Mouse (Mus musculus) heart, adult 8-10 months (tissue): ENCODE data around the gene Ikzf1. TPM values are rescaled to one million over a fixed set of nuclear protein-coding genes. Genes with fewer than 3 reads are reported as not detected.

Source experiments
- DNase-seq: peaks from one replicate; pipeline ENCODE4 v3.0.0; 2022; ENCODE audit warnings: low spot score
- total RNA-seq, 4 experiments: library from RNA; stranded (reverse); gene quantifications; 2 replicates each; pipeline ENCODE4 v1.2.4; 2022

Gene Ikzf1
- total RNA-seq, result 1 to 10 TPM in 3 of 4 experiments, under 1 TPM in 1; 0.92 to 1.7 (median 1.4) TPM

DNA sequence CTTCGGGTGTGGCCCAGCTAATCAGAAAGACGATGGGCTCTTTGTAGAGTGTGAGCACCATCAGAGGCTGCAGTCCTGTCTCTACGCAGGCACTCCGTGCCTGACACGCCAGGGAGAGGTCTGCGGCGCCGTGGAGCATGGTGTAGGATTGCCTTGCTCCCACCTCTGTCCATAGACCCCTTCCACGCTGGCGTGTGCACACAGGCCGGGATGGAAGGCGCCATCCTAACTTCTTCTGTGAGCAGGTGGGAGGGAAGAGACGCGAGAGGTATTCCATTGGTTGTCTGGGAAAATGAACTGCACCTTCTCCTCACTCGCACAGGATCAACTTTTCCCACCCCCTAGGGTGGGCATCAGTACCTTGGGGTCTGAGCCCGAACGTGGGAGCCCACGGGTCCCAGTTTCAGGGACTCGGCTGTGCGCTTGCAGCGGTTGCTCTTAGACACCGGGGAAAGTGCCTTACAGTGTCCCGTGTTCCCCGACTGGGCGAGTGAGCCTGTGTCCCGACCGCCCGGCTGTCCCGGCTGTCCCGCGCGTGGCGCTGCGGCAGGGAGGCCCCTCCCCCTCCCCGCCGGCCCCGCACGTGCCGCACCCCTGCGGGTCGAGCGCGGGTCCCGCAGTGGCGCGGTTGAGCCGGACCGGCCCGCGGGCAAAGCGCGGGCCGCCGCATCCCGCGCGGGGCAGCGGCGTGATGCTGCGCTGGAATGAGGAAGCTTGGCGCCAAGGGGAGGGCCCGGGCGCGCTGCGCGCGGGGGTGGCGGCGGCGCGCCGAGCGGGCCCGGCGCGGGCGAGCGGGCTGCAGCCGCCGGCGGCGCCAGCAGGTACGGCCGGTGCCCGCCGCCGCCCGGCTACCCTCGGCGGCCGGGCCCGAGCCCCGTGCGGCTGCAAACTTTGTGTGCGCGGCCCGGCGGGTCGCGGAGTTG, at the start of gene Ikzf1:
Ikzf1 (plus strand) TSS at position 74 of the 923 bp plus-strand sequence.
- DNase-seq, result no peak

DNA sequence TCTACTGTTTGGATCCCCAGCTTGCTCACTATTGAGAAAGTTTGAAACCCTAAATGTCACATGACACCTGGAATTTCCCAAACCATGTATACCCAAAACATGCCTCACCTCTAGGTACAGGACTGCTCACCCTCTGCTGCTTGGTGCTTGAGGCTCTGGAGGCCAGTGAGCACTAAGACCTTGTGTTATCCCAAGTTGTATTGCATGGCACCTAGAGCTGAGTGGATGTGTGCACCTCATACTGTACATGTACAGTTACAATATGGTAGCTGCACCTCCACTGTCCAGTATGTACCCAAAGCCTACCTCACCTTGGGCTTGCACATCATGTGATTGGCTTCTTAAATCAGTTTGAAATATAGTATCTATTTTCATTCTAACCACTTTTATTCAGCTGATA, 40.5 kb upstream of the Ikzf1 start:
- no peak for DNase-seq

DNA sequence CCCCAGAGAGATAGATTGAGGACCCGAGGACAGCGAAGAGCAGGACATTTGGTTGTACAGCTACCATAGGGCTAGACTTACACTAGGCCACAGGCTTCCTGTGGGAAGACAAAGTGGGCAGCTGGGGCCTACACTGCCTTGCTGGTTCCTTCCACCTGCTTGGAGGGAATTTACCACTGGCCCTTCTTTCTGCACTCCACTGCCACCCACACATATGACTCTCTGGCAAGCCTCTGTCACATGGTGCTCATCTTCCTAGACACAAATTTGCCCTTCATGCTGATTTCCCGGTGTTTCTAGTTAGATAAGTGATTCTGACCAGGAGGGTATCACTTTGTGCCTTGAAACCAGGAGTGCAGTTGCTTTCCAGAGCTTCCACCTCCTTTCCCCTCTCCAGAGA, 28.4 kb upstream of the Ikzf1 start:
- no peak for DNase-seq

DNA sequence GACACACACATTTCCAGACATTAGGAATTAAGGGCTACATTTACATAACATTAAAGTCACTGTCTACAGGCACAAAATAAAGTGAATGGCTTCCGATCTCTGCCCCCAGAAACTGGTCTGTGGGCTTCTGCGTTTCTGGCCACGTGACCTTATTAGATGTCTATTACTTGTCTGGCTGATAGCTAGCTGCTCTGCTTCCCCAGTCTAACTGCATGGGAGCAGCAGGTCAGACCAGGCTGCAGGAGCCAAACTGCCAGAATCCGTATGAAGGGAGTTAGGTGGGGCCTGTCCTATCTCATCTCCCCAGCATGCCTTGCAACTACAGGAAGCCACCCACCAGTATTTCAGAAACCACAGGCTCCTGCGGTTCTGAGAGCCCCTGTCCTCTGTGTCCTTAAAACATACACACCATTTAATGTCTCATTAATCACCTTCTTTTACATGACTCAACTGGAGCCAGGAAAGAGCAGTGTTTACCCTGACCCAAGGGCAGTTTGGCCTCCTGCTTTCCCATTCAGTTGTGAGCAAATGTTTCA, 27.7 kb upstream of the Ikzf1 start:
- DNase-seq, result no peak

DNA sequence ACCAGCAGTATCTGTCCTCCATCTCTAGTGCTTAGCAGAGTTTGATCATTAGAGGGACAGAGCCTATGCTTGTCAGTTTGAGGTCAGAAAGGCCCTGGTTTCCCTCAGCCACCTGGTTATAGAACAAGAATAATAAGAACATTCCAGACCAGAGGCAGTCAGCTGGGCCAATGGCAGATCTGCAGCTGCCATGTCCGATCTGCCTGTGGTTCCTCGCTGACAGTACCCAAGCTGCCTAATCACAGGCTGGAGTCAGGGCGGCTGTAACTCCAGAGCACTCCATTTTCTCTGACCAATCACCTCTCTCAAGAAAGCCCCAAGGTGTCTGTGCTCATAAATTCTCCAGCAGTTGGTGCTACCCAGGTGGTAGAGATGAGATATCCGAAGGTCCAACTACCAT, 27.2 kb upstream of the Ikzf1 start:
- DNase-seq, result no peak

DNA sequence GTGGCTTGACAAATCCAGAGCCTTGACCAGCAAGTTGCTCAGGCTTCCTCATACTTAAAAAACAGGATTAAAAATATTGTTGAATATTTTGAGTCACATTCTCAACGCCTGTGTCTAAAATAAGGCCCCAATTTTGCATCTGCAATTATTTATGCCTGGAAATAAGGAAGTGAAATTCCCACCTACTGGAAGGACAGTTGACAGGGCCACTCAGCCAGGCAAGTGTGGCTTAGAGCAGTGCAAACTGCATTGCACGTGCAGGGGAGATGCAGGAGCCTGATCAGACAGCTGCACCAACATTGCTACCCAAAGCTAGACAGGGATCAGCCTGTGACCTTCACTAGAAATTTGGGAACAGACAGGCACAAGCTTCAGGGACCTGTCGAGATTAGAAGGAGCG, 26.0 kb upstream of the Ikzf1 start:
- DNase-seq, result no peak

DNA sequence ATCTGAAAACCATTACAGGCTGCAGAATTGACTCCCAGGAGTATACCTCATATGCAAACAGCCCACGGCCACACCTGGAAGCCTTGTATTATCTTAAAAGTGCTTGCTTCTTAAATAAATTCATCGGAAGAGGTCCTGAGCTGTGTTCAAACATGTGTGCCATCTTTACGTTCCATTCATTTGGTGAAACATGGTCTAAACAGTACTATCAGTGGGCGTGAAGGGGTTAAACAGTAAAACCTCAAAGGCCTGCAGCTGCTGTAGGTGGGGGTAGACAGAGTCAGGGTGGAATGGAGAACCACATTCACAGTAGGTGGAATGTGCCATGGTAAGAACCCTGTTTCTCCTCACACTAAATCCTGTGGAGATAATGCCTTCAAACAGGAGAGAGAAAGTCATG, 24.2 kb upstream of the Ikzf1 start:
- no peak for DNase-seq

DNA sequence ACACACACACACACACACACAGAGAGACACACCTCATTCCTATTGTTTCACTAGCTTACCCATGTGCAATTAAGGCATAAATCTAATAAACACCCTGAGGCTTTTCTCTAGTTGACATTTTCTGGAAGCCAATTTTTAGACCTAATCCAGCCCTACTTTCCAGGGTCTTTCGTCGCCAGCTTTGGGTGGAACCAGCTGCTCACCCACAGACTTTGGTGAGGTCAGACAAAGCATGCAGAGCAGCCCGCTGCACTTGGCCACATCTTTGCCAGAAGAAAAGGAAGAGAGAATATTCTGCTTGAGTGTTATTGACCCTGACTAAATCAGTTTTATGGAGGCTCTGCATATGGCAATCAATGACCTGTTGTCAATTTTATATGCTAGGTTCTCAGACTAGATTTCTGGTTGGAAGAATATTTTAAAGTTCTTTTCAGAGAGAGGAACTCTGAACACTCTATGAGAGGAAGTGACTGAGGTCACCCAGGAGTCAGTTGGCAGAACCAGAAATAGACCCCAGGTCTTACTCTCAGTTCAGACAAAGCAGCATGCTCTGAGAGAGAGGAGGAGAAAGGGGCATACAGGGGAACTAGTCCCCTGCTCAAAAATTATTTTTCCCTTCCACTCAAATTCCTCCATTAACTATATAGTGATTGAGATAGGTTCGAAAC, 17.4 kb upstream of the Ikzf1 start:
- DNase-seq, result no peak

DNA sequence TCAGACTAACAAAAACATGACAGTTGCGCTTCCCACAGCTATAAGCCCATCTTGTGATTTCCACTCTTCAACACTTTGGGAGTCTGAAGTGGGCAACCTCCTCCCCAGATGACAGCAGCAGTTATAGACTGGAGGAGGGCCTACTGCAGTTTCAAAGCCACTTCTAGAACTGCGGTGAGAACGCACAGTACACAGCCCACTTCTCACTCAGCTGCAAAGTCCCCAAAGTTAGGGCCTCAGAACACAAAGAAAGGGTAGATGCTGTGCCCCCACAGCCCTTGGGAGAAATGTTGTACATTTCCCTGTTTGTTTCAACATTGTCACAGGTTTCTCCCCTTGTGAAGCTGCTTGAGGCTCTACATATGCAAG, 16.9 kb upstream of the Ikzf1 start:
- DNase-seq, result no peak

DNA sequence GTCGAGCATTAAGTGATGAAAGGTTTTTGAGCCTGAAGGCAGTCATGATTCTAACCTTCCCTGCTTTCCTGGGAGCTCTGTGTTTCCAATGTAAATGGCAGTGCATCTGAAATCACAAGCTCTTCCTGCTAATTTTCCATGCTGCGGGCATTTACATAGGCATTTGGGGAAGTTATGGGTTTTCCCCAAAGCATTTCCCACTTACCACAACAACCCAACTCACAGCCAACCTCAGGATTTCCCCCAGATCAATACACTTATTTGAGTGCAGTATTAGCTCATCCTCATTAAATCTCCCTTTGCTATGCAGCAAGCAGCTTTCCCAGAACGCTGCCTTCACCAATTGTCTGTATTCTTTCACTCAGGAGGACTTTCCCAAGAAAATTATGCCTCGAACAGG, 11.8 kb upstream of the Ikzf1 start:
- DNase-seq, result no peak

DNA sequence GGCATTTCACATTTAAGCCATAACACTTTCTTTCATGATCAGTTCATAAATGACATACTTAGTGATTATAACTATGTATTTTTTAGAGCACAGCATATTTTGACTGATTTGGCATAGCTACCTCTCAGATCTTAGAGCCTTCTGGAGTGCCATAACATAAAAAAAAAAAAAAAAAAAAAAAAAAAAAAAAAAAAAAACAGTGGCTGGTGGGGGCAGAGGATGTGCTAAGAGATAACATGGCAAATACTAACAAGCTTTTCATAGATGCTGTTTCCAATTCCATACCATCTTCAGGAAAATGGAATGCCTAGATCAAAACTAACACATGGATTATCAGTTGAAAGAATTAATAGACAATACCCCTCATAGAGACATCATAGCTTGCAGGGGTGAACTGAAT, 9.7 kb upstream of the Ikzf1 start:
- no peak for DNase-seq

DNA sequence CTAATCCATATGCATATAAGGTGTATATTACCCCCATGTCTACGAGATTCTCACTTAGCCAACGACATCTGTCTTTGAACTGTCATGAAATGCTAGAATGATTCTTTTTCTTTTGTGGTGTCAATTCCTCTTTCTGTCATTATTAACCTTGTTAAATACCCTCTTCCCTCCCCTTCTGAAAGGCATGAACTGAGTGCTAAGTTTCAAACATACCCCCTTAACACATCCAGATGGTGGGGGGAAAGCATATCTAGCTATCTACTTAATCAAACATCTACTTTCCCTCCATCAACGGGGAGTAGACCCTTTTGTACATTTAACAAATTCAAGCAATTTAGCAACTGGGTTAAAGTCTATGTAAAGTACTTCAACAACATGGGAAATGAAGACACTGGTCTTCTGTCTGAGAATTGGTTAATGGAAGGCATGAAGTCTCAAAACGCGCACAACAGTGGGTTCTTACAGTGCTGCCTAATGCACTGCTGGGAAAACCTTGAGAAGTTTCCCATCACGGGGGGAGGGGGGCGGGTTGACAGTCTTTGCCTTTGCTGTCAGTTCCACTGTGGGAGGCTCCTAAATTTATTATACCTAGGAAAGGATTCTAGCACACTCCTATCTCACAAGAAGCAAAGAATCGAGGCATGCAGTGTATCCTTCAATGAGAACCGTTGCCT, 8.6 kb upstream of the Ikzf1 start:
- no peak for DNase-seq

DNA sequence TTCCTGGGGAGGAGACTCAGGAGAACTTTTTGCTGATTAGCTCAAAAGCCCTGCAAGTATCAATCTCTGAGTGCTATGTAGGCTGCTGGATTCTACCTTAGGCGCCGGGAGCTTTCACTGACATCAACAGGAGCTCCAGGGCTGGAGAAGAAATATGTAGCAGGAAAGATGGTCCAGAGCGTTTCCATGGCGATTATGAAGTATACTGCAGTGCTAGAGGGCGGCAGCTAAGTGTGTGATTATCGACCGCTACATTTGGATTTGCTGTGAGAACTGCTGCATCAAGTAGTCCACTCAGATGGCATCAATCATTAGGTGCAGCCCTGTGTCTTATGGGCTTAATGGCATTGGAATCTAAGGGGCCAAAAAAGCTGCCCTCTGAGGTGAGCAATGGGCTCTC, 7.6 kb upstream of the Ikzf1 start:
- DNase-seq, result no peak

DNA sequence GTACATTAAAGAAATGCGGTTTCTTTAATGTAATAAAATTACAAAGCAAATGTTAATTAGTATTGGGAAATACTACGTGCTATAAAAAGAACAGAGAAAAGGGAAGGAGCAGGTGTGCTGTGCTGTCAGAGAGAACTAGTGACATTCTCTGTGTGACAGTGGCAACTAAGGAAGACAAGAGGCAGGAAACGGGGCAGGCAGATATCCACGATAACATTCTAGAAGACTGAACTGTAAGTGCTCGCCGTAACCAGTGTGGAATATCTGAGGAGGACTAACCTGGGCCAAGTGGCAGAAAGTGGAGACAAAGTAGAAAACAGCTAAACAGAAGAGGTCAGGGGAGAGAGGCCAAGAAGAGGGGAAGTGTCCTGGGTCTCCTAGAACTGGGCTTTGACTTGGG, 5.8 kb upstream of the Ikzf1 start:
- no peak for DNase-seq

DNA sequence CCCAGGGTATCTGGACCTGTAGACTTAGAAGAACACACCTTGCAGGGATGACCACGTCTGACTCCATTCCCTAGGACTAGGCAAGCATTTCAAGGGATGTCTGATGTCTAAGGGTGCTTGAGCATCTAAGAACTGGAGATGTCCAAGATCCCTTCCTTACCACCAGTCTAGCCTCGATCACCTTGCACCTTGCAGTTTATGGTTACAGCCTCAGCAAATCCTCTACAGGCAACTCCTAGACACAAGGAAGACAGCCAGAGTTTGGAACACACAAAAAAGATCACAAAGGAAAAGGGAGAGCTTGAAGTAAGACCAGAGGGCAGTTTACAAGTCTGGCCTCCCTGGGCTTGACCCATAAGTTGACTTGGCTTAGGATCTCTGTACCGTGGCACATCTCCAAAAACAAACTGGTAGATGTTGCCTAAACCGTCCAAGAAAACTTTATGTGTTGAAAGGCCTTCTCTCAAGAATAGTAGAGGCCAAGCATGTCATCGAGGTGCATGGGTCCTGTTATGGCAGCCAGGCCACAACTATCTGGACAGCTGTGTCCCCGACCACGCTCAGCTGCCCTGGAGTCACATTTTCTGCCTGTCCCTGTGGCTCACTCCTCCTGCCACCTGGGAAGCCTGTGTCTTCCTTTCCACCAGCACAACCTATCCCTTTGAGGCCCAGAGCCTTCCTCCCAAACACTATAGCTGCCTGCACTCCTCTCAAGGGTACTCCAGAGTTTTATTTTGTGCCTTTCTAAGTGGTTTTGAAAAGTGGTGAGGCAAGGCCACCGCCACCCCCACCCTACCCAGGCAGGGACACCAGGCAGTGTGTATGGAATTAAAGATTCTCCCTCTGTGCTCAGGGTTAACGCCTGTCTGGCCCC, 510 bp upstream of the Ikzf1 start:
- DNase-seq, result no peak

DNA sequence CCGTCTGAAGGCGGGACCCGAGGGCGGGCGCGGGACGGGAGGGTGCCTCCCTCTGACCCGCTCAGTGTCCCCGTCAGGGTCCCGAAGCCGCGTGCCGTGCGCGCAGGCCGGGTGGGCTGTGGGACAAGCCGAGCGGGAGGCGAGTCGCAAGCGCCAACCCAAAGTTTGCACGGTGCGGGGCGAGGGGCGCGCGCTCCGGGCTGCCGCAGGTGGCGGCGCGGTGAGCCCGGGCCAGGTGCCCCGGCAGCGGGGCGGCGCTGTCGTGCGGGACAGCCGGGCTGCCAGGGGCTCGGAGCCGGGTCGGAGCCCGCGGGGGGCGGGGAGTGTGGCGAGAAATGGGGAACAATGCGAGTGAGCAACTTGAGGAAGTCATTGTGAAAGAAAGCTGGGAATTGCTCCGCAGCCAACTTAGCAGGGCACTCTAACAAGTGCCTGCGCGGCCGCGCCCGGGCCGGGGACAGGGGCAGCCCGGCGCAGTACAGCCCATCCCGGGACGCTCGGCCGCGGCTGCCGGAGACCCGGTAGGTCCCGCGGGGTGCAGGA, 1.1 kb downstream of the Ikzf1 start:
- DNase-seq, result peak; percentile 40

DNA sequence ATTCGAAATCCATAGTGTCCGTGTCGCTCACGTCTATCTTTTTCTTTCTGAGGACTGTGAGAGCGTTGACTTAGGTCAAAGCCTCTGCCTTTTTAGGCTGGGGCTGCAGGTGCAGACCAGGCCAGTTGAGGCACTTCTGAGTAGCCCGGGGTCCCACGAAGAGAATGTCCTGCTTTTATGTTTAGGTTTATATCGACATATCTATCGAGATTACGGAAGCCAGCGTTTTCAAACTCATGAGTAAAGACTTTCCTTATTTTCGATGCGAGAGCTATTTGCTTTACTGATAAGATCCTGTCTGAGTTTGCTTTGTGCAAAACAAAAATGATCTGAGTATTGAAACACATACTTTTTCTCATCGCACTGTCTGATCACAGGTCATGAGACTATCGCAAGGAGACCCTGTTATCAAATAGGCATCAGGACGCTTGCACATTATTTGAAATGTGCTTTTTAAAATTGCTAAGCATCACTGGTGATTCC, 1.8 kb downstream of the Ikzf1 start:
- no peak for DNase-seq

DNA sequence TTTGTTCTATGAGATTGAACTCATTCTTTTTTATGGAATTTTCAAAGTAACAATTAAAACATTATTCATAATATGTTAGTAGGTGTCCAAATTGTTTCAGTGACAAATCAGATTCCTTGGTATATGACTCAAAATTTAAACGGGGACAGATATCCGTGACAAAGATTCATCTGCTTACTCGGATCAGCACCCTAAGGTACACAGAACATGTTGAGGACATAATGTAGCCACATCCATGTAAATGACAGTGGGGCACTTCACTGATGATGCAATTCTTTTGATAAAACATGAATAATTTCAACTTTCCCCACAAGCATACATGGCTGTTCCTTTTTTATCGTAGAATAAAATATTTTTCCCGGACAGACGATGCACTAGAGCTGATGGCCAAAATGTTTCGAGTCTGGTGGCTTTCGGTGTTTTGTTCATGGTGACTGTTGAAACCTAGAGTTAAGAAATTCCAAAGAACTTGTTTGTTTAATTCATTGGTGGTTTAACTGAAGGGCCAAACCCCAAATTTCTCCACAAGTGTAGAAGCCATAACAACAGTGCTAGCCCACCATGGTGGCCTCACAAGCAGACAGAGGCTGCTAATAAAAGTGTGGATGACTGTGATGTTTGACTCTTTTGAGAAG, 2.9 kb downstream of the Ikzf1 start:
- DNase-seq, result no peak

DNA sequence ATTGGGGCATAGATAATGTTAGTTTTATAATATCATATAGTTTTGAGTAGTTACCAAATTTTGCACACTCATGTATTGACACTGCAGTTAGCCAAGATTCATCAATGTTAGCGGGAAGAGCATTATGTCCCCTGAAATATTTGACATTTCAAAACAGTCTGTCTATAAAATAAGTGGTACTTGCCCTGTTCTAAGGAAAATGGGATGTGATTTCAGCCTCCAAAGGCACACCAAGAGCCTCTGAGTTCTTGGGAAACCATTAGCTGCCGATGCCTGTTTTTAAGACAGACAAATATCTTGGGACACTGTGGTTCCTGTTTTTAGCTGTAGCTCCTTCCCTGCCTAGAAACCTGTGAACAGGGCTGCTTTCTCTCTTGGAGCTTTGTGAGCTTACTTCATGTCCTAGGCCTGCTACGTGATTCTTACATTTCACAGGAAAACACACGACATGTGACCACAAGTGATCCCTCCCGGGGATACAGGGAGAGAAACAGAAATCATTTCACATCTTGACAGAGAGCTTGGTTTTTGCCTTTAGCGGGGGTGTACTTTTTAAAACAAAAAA, 4.0 kb downstream of the Ikzf1 start:
- no peak for DNase-seq

DNA sequence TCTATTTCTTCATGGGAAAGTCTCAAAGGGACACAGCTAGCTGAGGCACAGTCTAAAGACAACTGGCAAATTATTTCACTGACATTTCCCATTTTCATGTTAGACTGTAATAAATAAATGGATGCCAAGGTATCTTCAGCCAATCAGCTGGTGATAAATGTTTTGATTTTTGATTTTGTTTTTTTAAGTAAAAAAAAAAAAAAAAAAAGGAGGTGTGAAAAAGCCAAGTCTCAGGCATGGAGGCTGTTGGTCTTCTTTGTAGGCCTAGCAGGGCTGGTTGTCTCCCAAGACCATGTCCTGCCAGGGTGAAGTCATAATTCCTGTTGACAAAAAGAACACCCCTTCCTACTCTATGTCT, 4.9 kb downstream of the Ikzf1 start:
- no peak for DNase-seq
